7 mouse cellular contexts compared by ENCODE assay signal in the genomic region with DNA sequence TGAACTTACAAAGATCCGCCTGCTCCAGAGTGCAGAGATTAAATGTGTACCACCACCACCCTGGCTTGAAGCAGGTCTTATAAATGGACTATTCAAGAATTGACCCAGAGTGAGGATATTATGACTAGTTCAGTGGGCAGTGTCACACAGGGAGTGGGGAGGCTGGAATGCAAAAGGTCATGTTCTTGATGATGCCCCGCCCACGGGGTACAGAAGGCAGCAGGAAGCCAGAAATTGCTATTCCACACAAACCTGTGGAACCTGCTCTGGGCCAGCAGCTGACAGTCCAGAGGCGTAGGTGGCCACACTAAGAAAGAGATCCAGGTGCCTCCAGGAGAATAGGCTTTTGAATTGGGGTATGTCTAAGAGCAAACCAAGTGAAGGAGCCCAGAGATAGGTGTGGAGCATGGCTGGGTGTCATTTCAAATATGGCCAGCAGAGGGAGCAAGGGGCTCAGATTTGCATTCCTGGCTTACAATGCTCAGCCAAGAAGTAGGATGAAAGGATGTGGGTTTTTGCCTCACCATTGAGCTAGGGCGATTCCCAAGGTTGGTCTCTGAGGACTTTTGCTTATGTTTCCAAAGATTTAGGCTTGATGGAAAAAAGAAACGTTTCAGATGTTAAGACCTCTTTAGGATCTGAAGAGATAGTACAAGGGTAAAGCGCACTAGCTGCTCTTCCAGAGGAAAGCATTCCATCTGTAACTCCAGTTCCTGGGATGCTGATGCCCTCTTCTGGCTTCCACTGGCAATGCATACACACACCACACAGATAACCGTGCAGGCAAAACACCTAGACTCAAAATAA. TPM values are rescaled to one million over a fixed set of nuclear protein-coding genes. Genes with fewer than 3 reads are reported as not detected.
DNase-seq lines count a peak whose midpoint lies in the region; ATAC-seq lines count a peak whose summit lies in the region.

No protein-coding gene starts in this region.

- no peak overlapping the region for H3K4me3 ChIP-seq in midbrain, embryonic 11.5 days (ENCODE audit: low read depth, low read length)

- H3K9me3 ChIP-seq in midbrain, embryonic 11.5 days (ENCODE audit: control insufficient read depth, low read length) = no peaks in the 10 kb centered on the region

- peak overlapping the region; percentile 23; the same call in 1 of the 2 replicates for H3K4me2 ChIP-seq in midbrain, embryonic 11.5 days

- intact Hi-C loops in gastrocnemius, postnatal 14 days (cut with DNase I; ENCODE audit: low total_unique reads) = loop anchor here (5.0 kb wide), 2 partner anchors 40 to 50 kb away; no protein-coding TSS in a partner anchor
- intact Hi-C loops in left cerebral cortex, postnatal 10 days (cut with DNase I) = loop anchor here (2.0 kb wide), 1 partner anchor 41 kb away; no protein-coding TSS in a partner anchor

- WGBS in midbrain, embryonic 11.5 days = 34% methylated on average over 8 of the region's 8 CpGs

- peak; percentile 85 for DNase-seq in adrenal gland, adult 18-20 months (ENCODE audit: low spot score in 2 of 2)
- DNase-seq in embryo, embryonic 10.5 days (ENCODE audit: low spot score) = peak; percentile 93
- DNase-seq in gastrocnemius, postnatal 14 days = peak; percentile 72
- peak; percentile 79 to 85 for DNase-seq in left cerebral cortex, postnatal 10 days (ENCODE audit: extremely low spot score in 1 of 2, low spot score in 2 of 2)
- peak; percentile 100 for DNase-seq in midbrain, embryonic 11.5 days (ENCODE audit: low spot score, missing footprints)
- DNase-seq in skeletal muscle tissue, adult 2 months (ENCODE audit: low read depth, low spot score) = peak; percentile 60

- peak; percentile 55 for ATAC-seq in inflammation-experienced regulatory T-cells, adult 6 months
- peak; percentile 39; the same call in 1 of the 2 replicates for ATAC-seq in midbrain, embryonic 11.5 days (ENCODE audit: low FRiP score)

- peaks cover 2% of the 10 kb centered on the region; the same call in 1 of the 2 replicates for H3K36me3 ChIP-seq in midbrain, embryonic 11.5 days (ENCODE audit: control insufficient read depth, insufficient read depth, low read length)

- peaks cover 19% of the 10 kb centered on the region for H3K4me1 ChIP-seq in midbrain, embryonic 11.5 days (ENCODE audit: control insufficient read depth, insufficient read depth, low read length)

- no peak overlapping the region for H3K9ac ChIP-seq in midbrain, embryonic 11.5 days (ENCODE audit: low read length)

- H3K27me3 ChIP-seq in midbrain, embryonic 11.5 days (ENCODE audit: control insufficient read depth, insufficient read depth, low read length) = no peaks in the 10 kb centered on the region

- H3K27ac ChIP-seq in midbrain, embryonic 11.5 days (ENCODE audit: low read depth, low read length) = 0 out of 2 replicates have a peak overlapping the region, but pooled peaks have one; percentile 22

RNA-seq across cellular contexts. Expression of a gene that starts 2.2 kb away (rescaled TPM):
- total RNA-seq in adrenal gland, adult 18-20 months (2021) = 10 to 100 TPM; 36.2 to 43.9 TPM
- total RNA-seq in gastrocnemius, postnatal 14 days (2021) = 10 to 100 TPM; 21.1 to 21.9 TPM
- 10 to 100 TPM; 18.3 to 22.8 (median 22.5) TPM for polyA plus RNA-seq in inflammation-experienced regulatory T-cells, adult 6 months (2017; shearing (Covaris generic))
- 10 to 100 TPM; 54.7 to 61.8 TPM for total RNA-seq in left cerebral cortex, postnatal 10 days (2021)
- 18.5 and 21.5 TPM in 2 replicates for polyA plus RNA-seq in midbrain, embryonic 11.5 days (2014; fragmentation: Nextera tagmentation; extraction: Ambion mirVana)

RNA-seq across cellular contexts. Expression of a gene that starts 15.2 kb away (rescaled TPM):
- 10 to 100 TPM; 27.4 to 40.6 TPM for total RNA-seq in adrenal gland, adult 18-20 months (2021)
- total RNA-seq in gastrocnemius, postnatal 14 days (2021) = 10 to 100 TPM in 1 of 2 experiments, 1 to 10 TPM in 1; 8.6 to 10.1 TPM
- 1 to 10 TPM; 1.2 to 3.7 (median 2.3) TPM for polyA plus RNA-seq in inflammation-experienced regulatory T-cells, adult 6 months (2017; shearing (Covaris generic))
- total RNA-seq in left cerebral cortex, postnatal 10 days (2021) = 10 to 100 TPM; 96.5 to 100.0 TPM
- 15.2 and 15.9 TPM in 2 replicates for polyA plus RNA-seq in midbrain, embryonic 11.5 days (2014; fragmentation: Nextera tagmentation; extraction: Ambion mirVana)

RNA-seq across cellular contexts. Expression of a gene that starts 29.3 kb away (rescaled TPM):
- total RNA-seq in adrenal gland, adult 18-20 months (2021) = 10 to 100 TPM; 31.1 to 31.4 TPM
- 10 to 100 TPM; 28.0 to 28.3 TPM for total RNA-seq in gastrocnemius, postnatal 14 days (2021)
- polyA plus RNA-seq in inflammation-experienced regulatory T-cells, adult 6 months (2017; shearing (Covaris generic)) = 10 to 100 TPM; 21.5 to 28.8 (median 24.7) TPM
- total RNA-seq in left cerebral cortex, postnatal 10 days (2021) = 10 to 100 TPM; 45.9 to 57.2 TPM
- 25.9 and 29.1 TPM in 2 replicates for polyA plus RNA-seq in midbrain, embryonic 11.5 days (2014; fragmentation: Nextera tagmentation; extraction: Ambion mirVana)

RNA-seq across cellular contexts. Expression of a gene that starts 30.3 kb away (rescaled TPM):
- total RNA-seq in adrenal gland, adult 18-20 months (2021) = 10 to 100 TPM; 21.0 to 23.4 TPM
- total RNA-seq in gastrocnemius, postnatal 14 days (2021) = 10 to 100 TPM in 1 of 2 experiments, 1 to 10 TPM in 1; 6.7 to 10.7 TPM
- polyA plus RNA-seq in inflammation-experienced regulatory T-cells, adult 6 months (2017; shearing (Covaris generic)) = 1 to 10 TPM; 4.6 to 9.7 (median 7.0) TPM
- total RNA-seq in left cerebral cortex, postnatal 10 days (2021) = 10 to 100 TPM; 34.2 to 38.6 TPM
- 32.1 and 35.3 TPM in 2 replicates for polyA plus RNA-seq in midbrain, embryonic 11.5 days (2014; fragmentation: Nextera tagmentation; extraction: Ambion mirVana)

RNA-seq across cellular contexts. Expression of a gene that starts 51.3 kb away (rescaled TPM):
- 10 to 100 TPM in 1 of 2 experiments, 1 to 10 TPM in 1; 8.4 to 11.7 TPM for total RNA-seq in adrenal gland, adult 18-20 months (2021)
- total RNA-seq in gastrocnemius, postnatal 14 days (2021) = 10 to 100 TPM; 17.7 TPM
- 1 to 10 TPM in 1 of 3 experiments, under 1 TPM in 2; 0.46 to 3.9 (median 0.59) TPM for polyA plus RNA-seq in inflammation-experienced regulatory T-cells, adult 6 months (2017; shearing (Covaris generic))
- total RNA-seq in left cerebral cortex, postnatal 10 days (2021) = 10 to 100 TPM; 13.2 to 13.4 TPM
- 13.4 and 14.0 TPM in 2 replicates for polyA plus RNA-seq in midbrain, embryonic 11.5 days (2014; fragmentation: Nextera tagmentation; extraction: Ambion mirVana)
